Mouse (Mus musculus) hindbrain, embryonic 14.5 days (tissue): Measurements from ENCODE around the gene Igf2r. TPM values are rescaled to one million over a fixed set of nuclear protein-coding genes. Genes with fewer than 3 reads are reported as not detected.

Experiments used
- ATAC-seq: fragments of 200-750 bp; cut with Nextera tagmentation; 2 replicates; pipeline ENCODE4 v1.8.0; 2017; ENCODE audit warnings: moderate number of reproducible peaks, mild to moderate bottlenecking, moderate TSS enrichment, moderate library complexity; ENCODE audit not compliant: low FRiP score
- DNase-seq: peaks from one replicate; pipeline ENCODE4 v3.0.0-alpha.2; 2015; ENCODE audit warnings: low spot score
- H3K27ac ChIP-seq: fragments of 300-500 bp; sonication (generic); 2 replicates; pipeline ENCODE4 v1.5.1; 2014; ENCODE audit warnings: mild to moderate bottlenecking, moderate library complexity
- H3K27me3 ChIP-seq: fragments of 300-500 bp; sonication (generic); 2 replicates; pipeline ENCODE4 v1.6.1; 2014; ENCODE audit warnings: mild to moderate bottlenecking, low read length, mixed read lengths; ENCODE audit not compliant: control insufficient read depth, insufficient read depth
- H3K36me3 ChIP-seq: fragments of 300-500 bp; sonication (generic); replicated peaks from 2 replicates; pipeline ENCODE4 v1.6.1; 2014; ENCODE audit not compliant: control insufficient read depth, insufficient read depth
- H3K4me1 ChIP-seq: fragments of 300-500 bp; sonication (generic); replicated peaks from 2 replicates; pipeline ENCODE4 v1.6.1; 2014; ENCODE audit warnings: antibody characterized with exemption, low read length, mixed read lengths; ENCODE audit not compliant: control insufficient read depth, insufficient read depth
- H3K4me2 ChIP-seq: fragments of 300-500 bp; sonication (generic); replicated peaks from 2 replicates; pipeline ENCODE4 v1.6.1; 2014; ENCODE audit warnings: mild to moderate bottlenecking, moderate library complexity
- H3K4me3 ChIP-seq: fragments of 300-500 bp; sonication (generic); replicated peaks from 2 replicates; pipeline ENCODE4 v1.5.1; 2014; ENCODE audit warnings: mild to moderate bottlenecking, low read length
- H3K9ac ChIP-seq: fragments of 300-500 bp; sonication (generic); 2 replicates; pipeline ENCODE4 v1.6.1; 2014
- H3K9me3 ChIP-seq: fragments of 300-500 bp; sonication (generic); 2 replicates; pipeline ENCODE4 v1.6.1; 2016; ENCODE audit warnings: low read length; ENCODE audit not compliant: control insufficient read depth
- WGBS: fragments of 180-500 bp; shearing (Covaris S2); extraction: QIAGEN DNeasy Blood & Tissue Kit; methylation state at CpG from one replicate; pipeline ENCODE4 v1.1.7; 2014; 5-methylcytosine and 5-hydroxymethylcytosine counted together
- polyA plus RNA-seq: library from polyadenylated mRNA; unstranded; fragments of >200 nt; fragmentation: Nextera tagmentation; extraction: Ambion mirVana; gene quantifications from 2 replicates; pipeline ENCODE4 v1.2.1, GENCODE M21; 2014

Gene Igf2r
- polyA plus RNA-seq, 1 experiment from 2014 or later, result 14.9 TPM

DNA sequence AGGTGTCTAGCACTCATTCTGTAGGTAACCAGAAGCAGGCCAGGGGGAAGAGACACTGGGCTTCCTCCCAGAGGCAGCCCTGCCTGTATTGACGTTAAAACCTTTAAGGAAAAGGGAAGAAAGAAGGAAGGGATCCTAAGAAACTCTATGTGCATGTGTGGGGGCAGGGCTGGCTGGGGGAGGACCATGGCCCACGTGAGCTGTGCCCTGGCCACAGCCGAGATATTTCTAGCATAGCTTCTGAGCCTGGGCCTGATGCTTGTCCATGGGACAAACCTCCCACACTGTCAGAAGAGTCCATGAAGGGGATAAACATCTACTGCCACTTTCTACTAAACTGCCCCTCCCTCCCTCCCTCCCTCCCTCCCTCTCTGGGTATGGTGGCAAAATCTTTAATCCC is 95.6 kb downstream of the Igf2r start:
- Histone ChIP-seq H3K36me3 (no peaks in the 10 kb centered on the region), H3K4me2 (no peak overlapping the region), H3K4me3 (no peak overlapping the region), H3K4me1 (no peaks in the 10 kb centered on the region), H3K27ac (no peak overlapping the region), H3K27me3 (no peaks in the 10 kb centered on the region), H3K9me3 (no peaks in the 10 kb centered on the region), H3K9ac (no peak overlapping the region)
- WGBS, result 80% methylated on average over 3 of the region's 3 CpGs
- DNase-seq (no peak), ATAC-seq (no peak)

GRCm38 (mm10) chr17:12672285-12672790 is 97.1 kb downstream of the Igf2r start:
- H3K36me3 ChIP-seq, result no peaks in the 10 kb centered on the region
- H3K4me2 ChIP-seq, result no peak overlapping the region
- no peaks in the 10 kb centered on the region for H3K27me3 ChIP-seq
- no peaks in the 10 kb centered on the region for H3K9me3 ChIP-seq
- DNase-seq, result no peak
- no peak overlapping the region for H3K4me3 ChIP-seq
- 75% methylated on average over 7 of the region's 7 CpGs for WGBS
- ATAC-seq, result no peak
- no peaks in the 10 kb centered on the region for H3K4me1 ChIP-seq
- H3K27ac ChIP-seq, result no peak overlapping the region
- no peak overlapping the region for H3K9ac ChIP-seq

DNA sequence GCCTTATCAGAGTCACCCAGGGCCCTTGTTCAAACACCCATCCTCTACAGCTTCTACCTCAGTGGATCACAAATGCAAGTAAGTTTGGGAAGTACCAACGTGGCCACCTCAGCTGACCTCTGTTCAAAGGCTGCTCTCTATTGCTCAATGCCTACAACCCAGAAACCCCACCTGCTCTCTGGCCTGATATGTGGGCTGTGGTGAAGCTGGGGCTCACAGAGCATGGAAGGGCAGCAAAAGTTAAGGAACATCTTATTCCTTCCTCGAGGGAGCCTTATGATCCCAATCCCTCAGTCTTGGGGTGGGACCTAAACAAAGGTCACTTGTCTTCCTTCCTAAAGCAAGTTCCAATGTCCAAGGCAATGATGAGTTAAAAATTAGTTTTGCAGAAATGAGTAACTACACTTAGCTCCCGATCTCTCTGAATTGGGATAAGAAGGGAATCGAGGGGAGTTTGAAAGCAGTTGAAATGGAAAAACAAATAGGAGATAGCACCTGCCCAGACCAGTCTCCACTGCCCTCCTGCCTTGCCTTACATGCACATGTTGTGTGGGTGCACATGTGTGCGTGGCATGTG is 98.3 kb downstream of the Igf2r start:
- Histone ChIP-seq H3K9ac (no peak overlapping the region), H3K4me2 (no peak overlapping the region), H3K27ac (no peak overlapping the region), H3K36me3 (no peaks in the 10 kb centered on the region), H3K4me3 (no peak overlapping the region), H3K4me1 (no peaks in the 10 kb centered on the region), H3K9me3 (no peaks in the 10 kb centered on the region), H3K27me3 (no peaks in the 10 kb centered on the region)
- WGBS, result 89% methylated on average over 5 of the region's 5 CpGs
- ATAC-seq, result no peak
- no peak for DNase-seq

DNA sequence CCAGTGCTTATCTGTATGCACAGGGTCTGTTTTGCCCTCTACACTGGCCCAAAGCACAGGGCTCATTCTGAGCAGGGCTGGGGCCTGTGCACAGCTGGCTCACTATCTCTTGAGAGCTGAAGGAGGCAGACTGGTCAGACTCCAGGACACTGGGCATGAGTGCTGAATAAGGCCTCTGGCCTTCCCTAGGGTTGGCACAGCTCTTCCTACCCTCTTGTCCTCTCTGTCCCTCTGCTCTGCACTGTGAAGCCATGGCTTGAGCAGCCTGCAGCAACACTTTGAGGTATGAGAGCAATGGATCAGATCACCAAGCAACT is 100.1 kb downstream of the Igf2r start:
- no peak overlapping the region for H3K4me2 ChIP-seq
- H3K36me3 ChIP-seq, result no peaks in the 10 kb centered on the region
- H3K4me1 ChIP-seq, result no peaks in the 10 kb centered on the region
- no peaks in the 10 kb centered on the region for H3K27me3 ChIP-seq
- DNase-seq (no peak), ATAC-seq (no peak)
- no peak overlapping the region for H3K27ac ChIP-seq
- H3K9me3 ChIP-seq, result no peaks in the 10 kb centered on the region
- H3K4me3 ChIP-seq, result no peak overlapping the region
- no peak overlapping the region for H3K9ac ChIP-seq

GRCm38 (mm10) chr17:12668478-12669362 is 100.7 kb downstream of the Igf2r start:
- no peak for ATAC-seq
- H3K4me1 ChIP-seq, result no peaks in the 10 kb centered on the region
- no peak overlapping the region for H3K27ac ChIP-seq
- WGBS, result 65% methylated on average over 7 of the region's 7 CpGs
- no peak for DNase-seq
- H3K9me3 ChIP-seq, result no peaks in the 10 kb centered on the region
- no peaks in the 10 kb centered on the region for H3K27me3 ChIP-seq
- H3K9ac ChIP-seq, result no peak overlapping the region
- H3K4me3 ChIP-seq, result no peak overlapping the region
- H3K36me3 ChIP-seq, result no peaks in the 10 kb centered on the region
- H3K4me2 ChIP-seq, result no peak overlapping the region

GRCm38 (mm10) chr17:12664156-12664555 is 105.3 kb downstream of the Igf2r start:
- ATAC-seq (no peak), DNase-seq (no peak)
- Histone ChIP-seq H3K27me3 (no peaks in the 10 kb centered on the region), H3K9me3 (no peaks in the 10 kb centered on the region), H3K9ac (no peak overlapping the region), H3K36me3 (no peaks in the 10 kb centered on the region), H3K4me1 (no peaks in the 10 kb centered on the region), H3K4me2 (no peak overlapping the region), H3K4me3 (no peak overlapping the region), H3K27ac (no peak overlapping the region)
- WGBS, result 75% methylated on average over 8 of the region's 8 CpGs

DNA sequence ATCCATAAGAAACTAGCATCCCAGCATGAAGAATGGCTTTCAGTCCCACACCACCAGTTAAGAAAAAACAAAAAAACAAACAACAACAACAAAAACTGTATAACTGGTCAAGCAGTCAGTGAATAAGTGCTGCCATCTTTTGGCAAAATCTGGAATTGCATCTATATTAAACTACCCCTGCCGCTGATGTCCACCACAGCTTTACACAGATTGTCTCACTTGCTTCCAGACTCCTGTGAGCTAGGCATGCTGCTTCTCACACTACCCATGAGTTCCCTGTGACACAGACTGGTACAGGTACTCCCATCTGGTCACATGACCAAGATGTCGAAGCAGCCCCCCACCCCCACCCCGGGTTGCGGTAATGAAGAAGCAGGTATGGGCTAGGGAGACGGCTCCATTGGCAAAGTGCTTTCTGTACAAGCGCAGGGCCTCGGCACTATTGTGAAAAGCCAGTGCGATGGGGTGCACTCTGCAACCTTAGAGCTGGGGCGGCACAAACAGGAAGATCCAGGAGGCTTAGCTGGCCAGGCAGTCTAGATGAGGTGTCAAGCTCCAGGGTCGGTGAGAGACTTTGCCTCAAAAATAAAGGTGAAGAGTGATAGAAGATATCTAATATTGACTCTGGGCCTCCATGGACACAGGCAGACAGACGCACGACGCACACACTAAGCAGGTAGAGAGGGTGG is 108.7 kb downstream of the Igf2r start:
- Histone ChIP-seq H3K27me3 (no peaks in the 10 kb centered on the region), H3K27ac (no peak overlapping the region), H3K9ac (no peak overlapping the region), H3K9me3 (no peaks in the 10 kb centered on the region), H3K4me3 (no peak overlapping the region), H3K4me1 (no peaks in the 10 kb centered on the region), H3K4me2 (no peak overlapping the region), H3K36me3 (no peaks in the 10 kb centered on the region)
- WGBS, result 78% methylated on average over 13 of the region's 13 CpGs
- peak; percentile 89 for DNase-seq
- ATAC-seq, result peak; percentile 27; the same call in 1 of the 2 replicates

- Histone ChIP-seq H3K9me3 (no peaks in the 10 kb centered on the region), H3K4me2 (no peak overlapping the region), H3K27me3 (no peaks in the 10 kb centered on the region), H3K9ac (no peak overlapping the region), H3K36me3 (no peaks in the 10 kb centered on the region), H3K4me3 (no peak overlapping the region), H3K27ac (no peak overlapping the region), H3K4me1 (no peaks in the 10 kb centered on the region)
- DNase-seq, result no peak
- no peak for ATAC-seq
- 95% methylated on average over 10 of the region's 10 CpGs for WGBS
Observed at GRCm38 (mm10) chr17:12659233-12659632, 110.2 kb downstream of the Igf2r start.

GRCm38 (mm10) chr17:12658784-12659183 is 110.7 kb downstream of the Igf2r start:
- WGBS, result 84% methylated on average over 7 of the region's 7 CpGs
- no peaks in the 10 kb centered on the region for H3K4me1 ChIP-seq
- no peaks in the 10 kb centered on the region for H3K27me3 ChIP-seq
- H3K4me3 ChIP-seq, result no peak overlapping the region
- no peak overlapping the region for H3K9ac ChIP-seq
- H3K9me3 ChIP-seq, result no peaks in the 10 kb centered on the region
- no peak overlapping the region for H3K4me2 ChIP-seq
- no peak for ATAC-seq
- H3K27ac ChIP-seq, result no peak overlapping the region
- no peak for DNase-seq
- H3K36me3 ChIP-seq, result no peaks in the 10 kb centered on the region
